Mouse (Mus musculus) kidney, postnatal 0 days (tissue): ENCODE results near the gene Slc12a5. TPM values are rescaled to one million over a fixed set of nuclear protein-coding genes. Genes with fewer than 3 reads are reported as not detected.

Experiments used
- ATAC-seq: fragments of 200-750 bp; cut with Nextera tagmentation; replicated peaks from 2 replicates; pipeline ENCODE4 v1.8.0; 2017; ENCODE audit warnings: low read depth, moderate number of reproducible peaks, moderate TSS enrichment, moderate library complexity; ENCODE audit not compliant: low FRiP score
- DNase-seq: peaks from one replicate; pipeline ENCODE4 v3.0.0-alpha.2; 2016; ENCODE audit warnings: low spot score
- H3K27ac ChIP-seq: fragments of 300-500 bp; sonication (generic); 2 replicates; pipeline ENCODE4 v1.5.1; 2014; ENCODE audit warnings: mild to moderate bottlenecking
- H3K27me3 ChIP-seq: fragments of 300-500 bp; sonication (generic); 2 replicates; pipeline ENCODE4 v1.6.1; 2014; ENCODE audit warnings: low read length, mixed read lengths; ENCODE audit not compliant: insufficient read depth
- H3K36me3 ChIP-seq: fragments of 300-500 bp; sonication (generic); 2 replicates; pipeline ENCODE4 v1.6.1; 2014; ENCODE audit warnings: low read length, mixed read lengths; ENCODE audit not compliant: insufficient read depth
- H3K4me1 ChIP-seq: fragments of 300-500 bp; sonication (generic); replicated peaks from 2 replicates; pipeline ENCODE4 v1.6.1; 2014; ENCODE audit warnings: antibody characterized with exemption, low read length, mixed read lengths; ENCODE audit not compliant: insufficient read depth
- H3K4me2 ChIP-seq: fragments of 300-500 bp; sonication (generic); 2 replicates; pipeline ENCODE4 v1.6.1; 2014; ENCODE audit warnings: mild to moderate bottlenecking, low read length, moderate library complexity, mixed read lengths
- H3K4me3 ChIP-seq: fragments of 300-500 bp; sonication (generic); replicated peaks from 2 replicates; pipeline ENCODE4 v1.5.1; 2014; ENCODE audit warnings: low read depth, low read length
- H3K9ac ChIP-seq: fragments of 300-500 bp; sonication (generic); 2 replicates; pipeline ENCODE4 v1.6.1; 2014; ENCODE audit warnings: low read depth, low read length
- H3K9me3 ChIP-seq: fragments of 300-500 bp; sonication (generic); replicated peaks from 2 replicates; pipeline ENCODE4 v1.6.1; 2016; ENCODE audit warnings: low read length, inconsistent platforms, mixed read lengths
- CTCF ChIP-seq: IDR thresholded peaks from 2 replicates; pipeline ENCODE4 v1.5.1; 2016; ENCODE audit warnings: antibody characterized with exemption, low read depth, mild to moderate bottlenecking, moderate library complexity
- WGBS: fragments of 180-500 bp; shearing (Covaris S2); extraction: QIAGEN DNeasy Blood & Tissue Kit; methylation state at CpG from one replicate; pipeline ENCODE4 v1.1.7; 2014; 5-methylcytosine and 5-hydroxymethylcytosine counted together
- polyA plus RNA-seq: library from polyadenylated mRNA; unstranded; fragments of >200 nt; fragmentation: Nextera tagmentation; extraction: Ambion mirVana; gene quantifications from 2 replicates; pipeline ENCODE4 v1.2.1, GENCODE M21; 2015

Slc12a5 gene
- polyA plus RNA-seq, 1 experiment from 2014 or later: 0.68 TPM

GRCm38 (mm10) chr2:165006813-165007212 is 46.2 kb downstream of the Slc12a5 start:
- DNase-seq: no peak
- H3K9me3 ChIP-seq: no peaks in the 10 kb centered on the region
- no peak overlapping the region for H3K9ac ChIP-seq
- no peak overlapping the region for H3K4me2 ChIP-seq
- H3K4me3 ChIP-seq: no peak overlapping the region
- no peaks in the 10 kb centered on the region for H3K27me3 ChIP-seq
- no peak overlapping the region for H3K27ac ChIP-seq
- WGBS: 91% methylated on average over 4 of the region's 4 CpGs
- peaks cover 91% of the 10 kb centered on the region for H3K36me3 ChIP-seq
- TF ChIP-seq CTCF: no peak
- no peaks in the 10 kb centered on the region for H3K4me1 ChIP-seq
- no peak for ATAC-seq

- TF ChIP-seq CTCF: no peak
- 93% methylated on average over 1 of the region's 1 CpGs for WGBS
- H3K4me3 ChIP-seq: no peak overlapping the region
Measured at GRCm38 (mm10) chr2:165007986-165008385, 47.4 kb downstream of the Slc12a5 start.

DNA sequence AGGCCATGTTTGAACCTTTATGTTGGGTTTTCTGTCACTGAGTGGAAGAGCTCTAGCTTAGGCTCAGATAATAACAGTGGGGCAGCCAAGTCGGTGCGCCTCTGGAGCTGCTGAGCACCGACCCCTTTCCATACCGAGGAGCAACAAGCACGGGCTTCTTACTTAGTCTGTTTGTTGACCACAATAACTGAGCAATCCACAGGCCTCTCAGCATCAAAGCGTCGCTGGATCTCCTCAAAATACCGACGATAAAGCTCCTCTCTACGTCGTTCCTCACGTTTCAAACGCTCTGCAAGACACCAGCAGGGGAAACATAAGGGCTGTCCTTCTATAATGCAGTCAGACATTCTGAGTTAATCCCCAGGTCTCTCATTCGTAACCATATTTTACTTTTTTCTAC is 48.6 kb downstream of the Slc12a5 start:
- Histone ChIP-seq H3K4me2 (no peak overlapping the region), H3K9me3 (no peaks in the 10 kb centered on the region), H3K4me1 (no peaks in the 10 kb centered on the region), H3K36me3 (peaks cover 78% of the 10 kb centered on the region), H3K27me3 (no peaks in the 10 kb centered on the region), H3K9ac (no peak overlapping the region), H3K4me3 (no peak overlapping the region), H3K27ac (no peak overlapping the region)
- WGBS: 93% methylated on average over 14 of the region's 14 CpGs
- DNase-seq (no peak), ATAC-seq (no peak)
- no peak for TF ChIP-seq CTCF

More at GRCm38 (mm10) chr2:165007986-165008385, 47.4 kb downstream of the Slc12a5 start:
- Histone ChIP-seq H3K4me1 (no peaks in the 10 kb centered on the region), H3K4me2 (no peak overlapping the region), H3K36me3 (peaks cover 89% of the 10 kb centered on the region), H3K9me3 (no peaks in the 10 kb centered on the region), H3K27ac (no peak overlapping the region), H3K27me3 (no peaks in the 10 kb centered on the region), H3K9ac (no peak overlapping the region)
- ATAC-seq: no peak
- no peak for DNase-seq

DNA sequence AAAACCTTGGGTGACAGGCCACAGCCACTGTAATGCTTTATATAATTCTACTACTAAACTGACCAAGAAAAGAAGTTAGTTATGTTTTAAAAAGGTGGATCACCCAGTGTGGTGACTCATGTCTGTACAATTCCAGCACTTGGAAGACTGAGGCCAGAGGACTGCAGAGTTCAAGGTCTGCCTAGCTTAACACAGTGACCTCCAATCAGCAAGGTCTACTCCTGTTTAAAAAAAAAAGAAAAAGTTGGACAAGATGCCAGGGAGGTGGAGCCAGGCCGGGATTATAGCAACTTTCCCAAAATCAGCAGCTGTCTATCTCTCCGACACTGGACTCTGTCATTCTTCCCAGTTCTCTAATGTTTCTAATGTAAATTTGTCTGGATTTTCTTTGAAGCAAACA is 49.0 kb downstream of the Slc12a5 start:
- ATAC-seq: no peak
- TF ChIP-seq CTCF: no peak

DNA sequence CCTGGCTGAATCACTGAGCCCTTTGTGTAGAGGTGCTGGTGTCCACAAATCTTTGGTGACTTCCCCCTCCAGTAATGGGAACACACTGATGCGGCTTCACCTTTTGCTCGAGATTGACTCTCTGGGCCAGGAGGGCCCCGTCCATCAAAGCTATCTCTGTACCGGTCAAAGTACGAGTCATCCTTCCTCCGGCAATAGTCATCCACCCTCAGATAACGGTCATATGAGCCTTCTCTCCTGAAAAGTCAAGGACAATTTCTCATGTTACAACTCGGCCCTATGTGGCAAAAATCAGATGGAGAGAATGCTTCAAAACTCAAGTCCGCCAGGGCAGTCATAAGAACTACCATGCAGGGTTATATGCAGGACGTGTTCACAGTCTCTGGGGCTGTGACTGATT is 49.7 kb downstream of the Slc12a5 start:
- DNase-seq (no peak), ATAC-seq (no peak)
- Histone ChIP-seq H3K36me3 (peaks cover 68% of the 10 kb centered on the region), H3K9ac (no peak overlapping the region), H3K9me3 (no peaks in the 10 kb centered on the region), H3K27me3 (no peaks in the 10 kb centered on the region), H3K27ac (no peak overlapping the region), H3K4me1 (no peaks in the 10 kb centered on the region), H3K4me3 (no peak overlapping the region), H3K4me2 (no peak overlapping the region)
- no peak for TF ChIP-seq CTCF
- WGBS: 75% methylated on average over 10 of the region's 10 CpGs

More for the DNA sequence above, 49.0 kb downstream of the Slc12a5 start:
- H3K9me3 ChIP-seq: no peaks in the 10 kb centered on the region
- no peak overlapping the region for H3K27ac ChIP-seq
- no peak overlapping the region for H3K4me2 ChIP-seq
- no peaks in the 10 kb centered on the region for H3K4me1 ChIP-seq
- DNase-seq: no peak
- no peaks in the 10 kb centered on the region for H3K27me3 ChIP-seq
- no peak overlapping the region for H3K4me3 ChIP-seq
- H3K36me3 ChIP-seq: peaks cover 73% of the 10 kb centered on the region
- WGBS: 98% methylated on average over 2 of the region's 2 CpGs
- no peak overlapping the region for H3K9ac ChIP-seq

GRCm38 (mm10) chr2:165014935-165015334 is 54.3 kb downstream of the Slc12a5 start:
- no peak overlapping the region for H3K4me3 ChIP-seq
- H3K27me3 ChIP-seq: no peaks in the 10 kb centered on the region
- WGBS: 92% methylated on average over 5 of the region's 5 CpGs
- H3K36me3 ChIP-seq: peaks cover 35% of the 10 kb centered on the region
- no peak overlapping the region for H3K9ac ChIP-seq
- DNase-seq: no peak
- no peak overlapping the region for H3K4me2 ChIP-seq
- H3K27ac ChIP-seq: no peak overlapping the region
- ATAC-seq: no peak
- H3K4me1 ChIP-seq: no peaks in the 10 kb centered on the region
- no peaks in the 10 kb centered on the region for H3K9me3 ChIP-seq
- TF ChIP-seq CTCF: no peak

DNA sequence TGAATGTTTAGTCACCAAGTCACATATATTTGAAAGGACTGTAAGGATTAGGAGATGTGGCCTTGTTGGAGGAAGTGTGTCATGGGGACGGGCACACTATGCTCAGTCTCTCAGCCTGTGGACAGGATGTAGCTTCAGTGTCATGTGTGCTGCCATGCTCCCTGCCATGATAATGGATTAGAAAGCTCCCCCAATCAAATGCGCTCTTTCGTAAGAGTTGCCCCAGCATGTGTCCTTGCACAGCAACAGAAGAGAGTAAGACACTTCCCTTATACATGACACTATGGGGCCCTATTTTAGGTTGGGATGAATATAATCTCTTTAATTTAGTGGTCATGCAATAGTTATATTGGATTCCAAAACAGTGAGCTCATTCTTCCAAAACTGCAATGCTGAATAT is 59.9 kb downstream of the Slc12a5 start:
- Histone ChIP-seq H3K4me1 (no peaks in the 10 kb centered on the region), H3K4me2 (no peak overlapping the region), H3K27ac (no peak overlapping the region), H3K9ac (no peak overlapping the region), H3K9me3 (no peaks in the 10 kb centered on the region), H3K36me3 (peaks cover 25% of the 10 kb centered on the region), H3K27me3 (no peaks in the 10 kb centered on the region), H3K4me3 (no peak overlapping the region)
- 92% methylated on average over 3 of the region's 3 CpGs for WGBS
- no peak for TF ChIP-seq CTCF
- no peak for DNase-seq
- no peak for ATAC-seq
